Mouse (Mus musculus): Measurements from ENCODE around the gene Slco2a1. TPM values are rescaled to one million over a fixed set of nuclear protein-coding genes. Genes with fewer than 3 reads are reported as not detected.
"Not testable (repeated sequence)": the region's sequence is repeated elsewhere in the genome, so short reads cannot be mapped to it uniquely, and the experiment has no call there.

The Slco2a1 gene
- polyA plus RNA-seq, 1 experiment: 0.54 TPM

DNA sequence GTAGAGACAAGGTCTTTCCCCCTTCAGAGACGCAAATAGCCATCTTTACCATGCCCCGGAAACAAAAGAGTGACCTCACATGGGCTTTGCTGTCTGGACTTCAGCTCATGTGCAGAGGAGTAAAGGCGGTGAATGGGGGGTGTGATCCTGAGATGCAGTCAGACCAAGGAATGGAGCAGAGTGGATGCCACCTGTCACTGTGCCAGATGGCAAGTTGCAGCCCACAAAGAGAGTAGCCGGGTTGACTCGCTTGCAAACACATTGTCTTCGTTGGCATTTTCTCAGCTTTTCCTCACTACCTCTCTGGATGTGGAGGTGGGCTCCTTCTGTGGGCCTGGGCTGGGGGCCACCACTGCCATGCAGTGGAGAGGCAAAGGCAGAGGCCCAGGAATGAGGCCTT lies 98.2 kb downstream of the Slco2a1 start:
- no peak overlapping the region for H3K27ac ChIP-seq (ENCODE audit: insufficient read depth, low read length)
- TF ChIP-seq CTCF (IDR thresholded peaks at IDR 0.05; ENCODE audit: extremely low read depth, insufficient read depth, low read length) (no peak), POLR2A (IDR thresholded peaks at IDR 0.05; ENCODE audit: extremely low read depth, insufficient read depth, low read length) (no peak)
- no peaks in the 10 kb centered on the region; the same call in 1 of the 2 replicates for H3K4me1 ChIP-seq (ENCODE audit: control insufficient read depth, insufficient read depth, low read length)
- H3K4me3 ChIP-seq (ENCODE audit: insufficient read depth, low read length): no peak overlapping the region

DNA sequence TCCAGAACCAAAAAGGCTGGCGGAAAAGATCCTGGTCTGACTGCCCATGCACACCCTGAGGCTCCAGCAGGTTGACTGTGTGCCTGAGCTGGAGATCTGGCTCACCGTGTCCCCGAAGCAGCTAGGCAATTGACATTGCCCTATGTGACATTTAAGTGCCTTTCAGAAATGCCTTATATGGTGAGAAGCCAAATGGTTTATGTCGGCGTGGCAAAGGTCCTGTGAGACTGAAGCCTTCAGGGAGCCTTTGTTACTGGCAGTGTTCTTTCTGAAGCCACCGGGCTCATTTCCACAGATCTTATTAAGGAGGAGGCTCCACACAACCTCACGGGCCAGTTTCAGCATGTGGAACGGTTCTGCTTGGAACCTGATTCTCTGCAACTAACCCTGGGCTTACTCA lies 98.8 kb downstream of the Slco2a1 start:
- Histone ChIP-seq H3K4me3 (ENCODE audit: insufficient read depth, low read length) (no peak overlapping the region), H3K27ac (ENCODE audit: insufficient read depth, low read length) (no peak overlapping the region), H3K4me1 (ENCODE audit: control insufficient read depth, insufficient read depth, low read length) (no peaks in the 10 kb centered on the region; the same call in 1 of the 2 replicates)
- TF ChIP-seq CTCF (IDR thresholded peaks at IDR 0.05; ENCODE audit: extremely low read depth, insufficient read depth, low read length) (no peak), POLR2A (IDR thresholded peaks at IDR 0.05; ENCODE audit: extremely low read depth, insufficient read depth, low read length) (no peak)

DNA sequence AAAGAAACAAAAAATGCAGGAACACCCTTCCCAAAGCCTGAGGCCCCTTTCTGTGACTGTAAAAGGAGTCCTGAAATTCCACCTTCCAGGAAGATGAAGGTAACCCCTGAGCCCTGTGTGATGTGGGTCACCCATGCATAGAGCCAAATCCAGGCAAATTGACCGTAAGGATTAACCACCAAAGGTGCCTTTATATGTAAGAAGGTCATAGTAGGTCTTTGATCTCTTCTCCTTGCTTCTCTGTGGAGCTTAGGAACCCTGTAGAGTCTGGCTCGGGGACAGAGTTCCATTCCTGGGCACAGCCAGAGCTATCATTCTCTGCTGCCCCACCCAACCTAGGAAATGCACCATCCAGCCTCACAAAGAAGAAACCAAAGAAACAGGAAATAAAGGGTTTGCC lies 100.1 kb downstream of the Slco2a1 start:
- H3K4me1 ChIP-seq (ENCODE audit: control insufficient read depth, insufficient read depth, low read length): peaks cover 2% of the 10 kb centered on the region; the same call in 1 of the 2 replicates
- TF ChIP-seq POLR2A (IDR thresholded peaks at IDR 0.05; ENCODE audit: extremely low read depth, insufficient read depth, low read length) (no peak), CTCF (IDR thresholded peaks at IDR 0.05; ENCODE audit: extremely low read depth, insufficient read depth, low read length) (no peak)
- no peak overlapping the region for H3K27ac ChIP-seq (ENCODE audit: insufficient read depth, low read length)
- no peak overlapping the region for H3K4me3 ChIP-seq (ENCODE audit: insufficient read depth, low read length)

DNA sequence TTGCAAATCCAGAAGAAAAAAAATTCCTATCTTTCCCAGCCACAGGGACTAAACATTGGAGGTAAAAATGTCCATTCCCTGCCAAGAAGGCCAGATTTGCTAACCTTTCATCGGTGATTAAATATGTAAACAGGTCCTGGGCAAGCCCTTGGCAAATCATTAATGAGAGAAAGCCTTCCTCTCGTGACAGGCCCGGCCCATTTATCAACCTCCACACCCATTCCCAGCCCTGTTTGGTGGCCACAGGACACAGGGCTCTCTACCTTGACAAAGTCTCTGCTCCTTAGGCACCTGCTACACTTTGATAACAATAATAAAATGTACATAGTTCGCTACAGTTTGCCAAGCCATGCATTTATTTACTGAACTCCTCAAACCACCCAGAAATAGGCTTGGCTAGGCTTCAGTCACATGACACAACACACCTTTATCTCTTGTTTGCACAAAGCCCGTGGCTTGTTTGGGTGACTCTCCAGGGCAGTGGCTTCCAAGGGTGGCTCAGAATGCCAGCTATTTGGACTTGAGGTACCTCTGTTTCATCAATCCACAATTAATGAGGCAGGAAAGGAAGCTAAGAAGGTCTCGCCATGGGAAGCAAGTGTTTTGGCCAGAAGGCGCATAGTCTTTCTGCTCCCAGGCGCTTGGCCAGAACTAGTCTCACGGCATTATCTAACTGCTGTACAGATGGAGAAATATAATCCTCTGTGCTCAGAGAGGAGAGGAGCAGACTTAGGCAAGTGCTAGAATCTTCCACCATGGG lies 101.8 kb downstream of the Slco2a1 start:
- Histone ChIP-seq H3K4me1 (ENCODE audit: control insufficient read depth, insufficient read depth, low read length) (peaks cover 2% of the 10 kb centered on the region; the same call in 1 of the 2 replicates), H3K4me3 (ENCODE audit: insufficient read depth, low read length) (no peak overlapping the region), H3K27ac (ENCODE audit: insufficient read depth, low read length) (no peak overlapping the region)
- TF ChIP-seq CTCF (IDR thresholded peaks at IDR 0.05; ENCODE audit: extremely low read depth, insufficient read depth, low read length) (no peak), POLR2A (IDR thresholded peaks at IDR 0.05; ENCODE audit: extremely low read depth, insufficient read depth, low read length) (no peak)

DNA sequence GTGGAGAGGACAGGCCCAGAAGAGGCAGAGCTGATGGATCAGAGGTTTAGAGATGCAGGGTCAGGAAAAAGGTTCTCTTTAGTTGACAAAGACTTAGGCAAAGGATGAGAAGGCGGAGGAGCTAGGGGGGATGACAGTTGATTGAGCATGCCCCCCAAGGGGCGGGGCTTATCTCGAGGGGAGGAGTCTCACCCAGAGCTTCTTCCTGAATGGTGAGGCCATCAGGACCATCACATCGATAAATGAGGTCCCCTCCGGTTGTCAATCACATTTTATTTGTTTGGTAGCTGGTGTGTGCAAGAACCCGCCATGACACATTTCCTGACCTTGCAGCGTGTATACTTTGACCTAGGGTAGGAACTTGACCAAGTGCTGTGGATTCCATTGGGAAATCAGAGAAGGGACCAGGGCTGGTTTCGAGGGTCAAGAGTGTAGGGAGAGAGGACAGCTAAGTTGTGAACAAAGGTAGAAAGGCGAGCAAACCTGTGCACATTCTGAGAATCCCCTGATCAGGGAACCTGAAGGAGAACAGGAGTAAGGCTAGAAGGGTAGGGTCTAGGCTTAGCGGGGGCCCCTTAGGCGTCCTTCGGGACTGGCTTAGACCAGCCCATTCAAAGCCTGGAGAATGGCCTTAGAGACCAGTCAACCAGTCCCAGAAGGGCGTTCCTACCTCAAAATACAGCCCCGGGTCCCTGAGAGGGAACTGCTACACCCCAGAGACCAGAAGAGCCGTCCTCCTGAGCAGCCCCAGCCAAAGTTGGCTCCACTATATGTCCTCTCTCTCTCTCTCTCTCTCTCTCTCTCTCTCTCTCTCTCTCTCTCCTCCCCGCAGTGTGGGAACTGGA lies 102.7 kb downstream of the Slco2a1 start:
- TF ChIP-seq POLR2A (IDR thresholded peaks at IDR 0.05; ENCODE audit: extremely low read depth, insufficient read depth, low read length) (no peak), CTCF (IDR thresholded peaks at IDR 0.05; ENCODE audit: extremely low read depth, insufficient read depth, low read length) (no peak)
- Histone ChIP-seq H3K4me1 (ENCODE audit: control insufficient read depth, insufficient read depth, low read length) (peaks cover 2% of the 10 kb centered on the region; the same call in 1 of the 2 replicates), H3K4me3 (ENCODE audit: insufficient read depth, low read length) (no peak overlapping the region), H3K27ac (ENCODE audit: insufficient read depth, low read length) (no peak overlapping the region)

DNA sequence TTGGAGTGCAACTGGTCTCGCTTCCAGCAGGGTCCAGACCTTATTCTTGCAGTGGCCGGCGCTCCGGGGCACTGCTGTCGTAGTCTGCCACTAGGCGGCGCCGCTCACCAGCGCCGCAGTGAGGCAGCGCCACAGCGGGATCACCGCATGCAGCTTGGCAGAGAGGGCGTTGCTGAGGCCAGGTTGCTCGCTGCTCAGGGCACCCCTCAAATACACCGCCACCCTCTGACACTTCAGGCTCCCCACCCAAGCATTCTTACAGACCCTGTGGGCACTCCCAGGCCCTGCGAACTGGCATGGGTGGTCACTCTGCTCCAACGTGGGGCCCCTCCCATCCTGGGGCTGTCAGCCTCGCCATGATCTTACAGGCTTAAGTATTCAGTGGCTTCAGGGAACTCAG lies 103.7 kb downstream of the Slco2a1 start:
- no peak for TF ChIP-seq POLR2A (IDR thresholded peaks at IDR 0.05; ENCODE audit: extremely low read depth, insufficient read depth, low read length)
- TF ChIP-seq CTCF (IDR thresholded peaks at IDR 0.05; ENCODE audit: extremely low read depth, insufficient read depth, low read length): peak; percentile 79
- Histone ChIP-seq H3K4me3 (ENCODE audit: insufficient read depth, low read length) (peak overlapping the region; percentile 21), H3K27ac (ENCODE audit: insufficient read depth, low read length) (no peak overlapping the region)

DNA sequence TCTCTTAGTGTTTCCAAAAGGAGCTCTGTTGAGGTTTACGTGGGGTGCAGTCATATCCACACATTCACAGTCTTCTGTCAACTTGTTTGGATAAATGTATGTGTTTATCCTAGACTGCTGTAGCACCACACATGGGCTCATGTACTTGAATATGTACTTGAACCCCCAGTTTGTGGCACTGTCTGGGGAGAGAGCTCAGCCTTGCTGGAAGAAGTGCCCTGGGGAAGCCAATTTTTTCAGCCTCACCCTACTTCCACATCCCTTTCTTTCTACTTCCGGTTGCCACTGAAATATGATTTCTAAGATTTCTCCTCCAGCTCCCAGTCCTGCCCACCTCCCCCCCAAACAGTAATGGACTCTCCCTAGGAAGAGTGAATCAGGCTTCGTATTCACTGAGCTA lies 105.2 kb downstream of the Slco2a1 start:
- H3K4me1 ChIP-seq (ENCODE audit: control insufficient read depth, insufficient read depth, low read length): peaks cover 2% of the 10 kb centered on the region; the same call in 1 of the 2 replicates
- H3K27ac ChIP-seq (ENCODE audit: insufficient read depth, low read length): no peak overlapping the region
- TF ChIP-seq POLR2A (IDR thresholded peaks at IDR 0.05; ENCODE audit: extremely low read depth, insufficient read depth, low read length) (no peak), CTCF (IDR thresholded peaks at IDR 0.05; ENCODE audit: extremely low read depth, insufficient read depth, low read length) (no peak)
- no peak overlapping the region for H3K4me3 ChIP-seq (ENCODE audit: insufficient read depth, low read length)

More for the DNA sequence above, 103.7 kb downstream of the Slco2a1 start:
- H3K4me1 ChIP-seq (ENCODE audit: control insufficient read depth, insufficient read depth, low read length): peaks cover 2% of the 10 kb centered on the region; the same call in 1 of the 2 replicates

DNA sequence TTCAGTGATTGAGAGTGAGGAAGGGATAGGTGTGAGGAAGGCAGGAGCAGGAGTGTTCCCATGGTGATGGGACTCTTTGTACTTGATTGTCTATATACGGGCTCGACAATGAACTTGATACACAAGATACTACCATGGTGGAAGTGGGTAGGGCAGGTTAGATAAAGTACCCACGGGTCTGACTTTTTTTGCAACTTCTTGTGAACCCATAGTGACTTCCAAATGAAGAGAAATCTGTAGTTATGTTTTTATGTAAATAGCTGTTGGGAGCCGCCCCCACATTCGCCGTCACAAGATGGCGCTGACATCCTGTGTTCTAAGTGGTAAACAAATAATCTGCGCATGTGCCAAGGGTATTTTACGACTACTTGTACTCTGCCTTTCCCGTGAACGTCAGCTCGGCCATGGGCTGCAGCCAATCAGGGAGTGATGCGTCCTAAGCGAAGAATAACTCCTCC lies 119.9 kb downstream of the Slco2a1 start:
- H3K4me3 ChIP-seq (ENCODE audit: insufficient read depth, low read length): peak overlapping the region; percentile 72
- not testable (repeated sequence) for H3K4me1 ChIP-seq (ENCODE audit: control insufficient read depth, insufficient read depth, low read length)
- H3K27ac ChIP-seq (ENCODE audit: insufficient read depth, low read length): 0 out of 2 replicates have a peak overlapping the region, but pooled peaks have one; percentile 31
- 0 out of 2 replicates have a peak, but pooled peaks have one; percentile 15 for TF ChIP-seq POLR2A (IDR thresholded peaks at IDR 0.05; ENCODE audit: extremely low read depth, insufficient read depth, low read length)

DNA sequence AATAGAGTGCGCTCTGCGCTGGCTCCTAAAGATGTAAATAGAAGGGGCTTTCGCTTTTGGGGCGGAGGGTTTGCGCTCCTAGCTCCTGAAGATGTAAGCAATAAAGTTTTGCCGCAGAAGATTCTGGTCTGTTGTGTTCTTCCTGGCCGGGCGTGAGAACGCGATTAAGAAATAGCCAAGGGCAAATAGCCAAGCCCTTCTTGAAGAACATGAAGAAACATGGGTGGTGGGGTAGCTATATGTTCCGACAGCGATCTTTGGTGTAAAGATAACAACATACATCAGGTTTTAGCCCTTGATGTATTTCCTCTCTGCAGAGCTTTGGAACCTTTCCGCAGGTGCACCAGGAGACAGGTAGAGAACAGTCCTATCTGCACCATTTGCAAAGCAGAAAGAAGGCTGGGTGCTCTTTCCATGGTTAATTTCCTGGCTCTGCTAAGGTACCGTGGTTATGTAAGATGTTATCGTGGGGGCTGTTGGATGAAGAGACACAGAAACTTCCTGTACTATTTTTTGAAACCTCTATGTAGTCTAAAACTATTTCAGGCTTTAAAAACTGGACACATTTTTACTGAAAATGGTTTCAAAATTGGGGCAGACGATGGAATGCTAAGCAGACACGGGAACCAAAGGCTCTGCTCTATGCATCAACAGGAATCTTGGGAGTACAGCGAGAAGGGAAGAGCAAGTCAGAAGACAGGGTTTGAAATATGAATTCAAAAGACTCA lies 120.6 kb downstream of the Slco2a1 start:
- Histone ChIP-seq H3K4me3 (ENCODE audit: insufficient read depth, low read length) (peak overlapping the region; percentile 72), H3K4me1 (ENCODE audit: control insufficient read depth, insufficient read depth, low read length) (peaks cover 6% of the 10 kb centered on the region; the same call in 1 of the 2 replicates), H3K27ac (ENCODE audit: insufficient read depth, low read length) (peak overlapping the region; percentile 99)
- TF ChIP-seq POLR2A (IDR thresholded peaks at IDR 0.05; ENCODE audit: extremely low read depth, insufficient read depth, low read length) (peak; percentile 39; the same call in 1 of the 2 replicates), CTCF (IDR thresholded peaks at IDR 0.05; ENCODE audit: extremely low read depth, insufficient read depth, low read length) (no peak)
